Mouse (Mus musculus) CD4-positive, CD25-positive, alpha-beta regulatory T cell (primary cell): ENCODE data around the gene Grk1. TPM values are rescaled to one million over a fixed set of nuclear protein-coding genes. Genes with fewer than 3 reads are reported as not detected.

Source experiments
- polyA plus RNA-seq: library from polyadenylated mRNA; unstranded; fragments of 100-300 nt; shearing (Covaris generic); gene quantifications from one replicate; pipeline ENCODE4 v1.2.1, GENCODE M21; 2017

Grk1 gene
- polyA plus RNA-seq: not detected

GRCm38 (mm10) chr8:13404666-13405131 is at the start of gene Grk1:
TSS of gene Grk1 (plus strand) at chr8:13405081.

GRCm38 (mm10) chr8:13396725-13397124 is 8.2 kb upstream of the Grk1 start, which contains the start of gene Atp4b:
TSS of gene Atp4b (minus strand) at chr8:13396825.

GRCm38 (mm10) chr8:13434889-13435288 is 30.0 kb downstream of the Grk1 start, which contains the start of gene Tmem255b:
TSS of gene Tmem255b (plus strand) at chr8:13435189.

Other genes with a start within 250 kb of the Grk1 start
- gene Lamp1, start 245.9 kb upstream of the Grk1 start, polyA plus RNA-seq: 289 TPM
- gene Grtp1, start 204.5 kb upstream of the Grk1 start, polyA plus RNA-seq: 3.1 TPM
- 0.13 TPM for gene Adprhl1, start 150.9 kb upstream of the Grk1 start, polyA plus RNA-seq
- gene Dcun1d2, start 117.0 kb upstream of the Grk1 start, polyA plus RNA-seq: 35.7 TPM
- 39.6 TPM for gene Tmco3, start 116.9 kb upstream of the Grk1 start, polyA plus RNA-seq
- gene Tfdp1, start 66.3 kb upstream of the Grk1 start, polyA plus RNA-seq: 81.3 TPM
- gene Atp4b, start 8.3 kb upstream of the Grk1 start, polyA plus RNA-seq: not detected
- not detected for gene Tmem255b, start 30.1 kb downstream of the Grk1 start, polyA plus RNA-seq
- 0.07 TPM for gene Gas6, start 89.4 kb downstream of the Grk1 start, polyA plus RNA-seq
- not detected for gene 1700029H14Rik, start 157.4 kb downstream of the Grk1 start, polyA plus RNA-seq